Mouse (Mus musculus): Measurements from ENCODE around the gene Plb1. TPM values are rescaled to one million over a fixed set of nuclear protein-coding genes. Genes with fewer than 3 reads are reported as not detected.

Plb1 gene
- polyA plus RNA-seq, 1 experiment from 2014 or later = not detected

- no peak overlapping the region for H3K4me2 ChIP-seq
- 78% methylated on average over 2 of the region's 2 CpGs for WGBS
- ATAC-seq (ENCODE audit: low FRiP score) = no peak
- H3K4me3 ChIP-seq (replicated peaks) = no peak overlapping the region
- H3K36me3 ChIP-seq = no peaks in the 10 kb centered on the region
- H3K9me3 ChIP-seq (replicated peaks) = no peaks in the 10 kb centered on the region
- no peak overlapping the region for H3K9ac ChIP-seq (replicated peaks)
- no peak overlapping the region for H3K27ac ChIP-seq (replicated peaks)
- no peaks in the 10 kb centered on the region for H3K27me3 ChIP-seq (replicated peaks)
- no peaks in the 10 kb centered on the region for H3K4me1 ChIP-seq
These were observed 25.8 kb upstream of the Plb1 start for GRCm38 (mm10) chr5:32206726-32207125.

- no peak for ATAC-seq (ENCODE audit: low FRiP score)
These were observed 24.0 kb upstream of the Plb1 start for GRCm38 (mm10) chr5:32208460-32208859.

GRCm38 (mm10) chr5:32211011-32211410 lies 21.5 kb upstream of the Plb1 start:
- no peak overlapping the region for H3K4me2 ChIP-seq
- H3K9ac ChIP-seq (replicated peaks) = no peak overlapping the region
- no peaks in the 10 kb centered on the region for H3K27me3 ChIP-seq (replicated peaks)
- WGBS = 78% methylated on average over 2 of the region's 2 CpGs
- no peaks in the 10 kb centered on the region for H3K36me3 ChIP-seq
- no peak overlapping the region for H3K4me3 ChIP-seq (replicated peaks)
- no peak for ATAC-seq (ENCODE audit: low FRiP score)
- H3K4me1 ChIP-seq = no peaks in the 10 kb centered on the region
- H3K27ac ChIP-seq (replicated peaks) = no peak overlapping the region
- no peaks in the 10 kb centered on the region for H3K9me3 ChIP-seq (replicated peaks)

More at GRCm38 (mm10) chr5:32208460-32208859, 24.0 kb upstream of the Plb1 start:
- H3K36me3 ChIP-seq = no peaks in the 10 kb centered on the region
- H3K27ac ChIP-seq (replicated peaks) = no peak overlapping the region
- 82% methylated on average over 8 of the region's 8 CpGs for WGBS
- H3K27me3 ChIP-seq (replicated peaks) = no peaks in the 10 kb centered on the region
- no peak overlapping the region for H3K4me2 ChIP-seq
- no peaks in the 10 kb centered on the region for H3K9me3 ChIP-seq (replicated peaks)
- no peak overlapping the region for H3K4me3 ChIP-seq (replicated peaks)
- no peak overlapping the region for H3K9ac ChIP-seq (replicated peaks)
- no peaks in the 10 kb centered on the region for H3K4me1 ChIP-seq

GRCm38 (mm10) chr5:32213746-32214145 lies 18.8 kb upstream of the Plb1 start:
- WGBS = 49% methylated on average over 4 of the region's 4 CpGs
- Histone ChIP-seq H3K9ac (replicated peaks) (no peak overlapping the region), H3K36me3 (no peaks in the 10 kb centered on the region), H3K4me2 (no peak overlapping the region), H3K4me3 (replicated peaks) (no peak overlapping the region), H3K27me3 (replicated peaks) (no peaks in the 10 kb centered on the region), H3K4me1 (no peaks in the 10 kb centered on the region), H3K27ac (replicated peaks) (no peak overlapping the region), H3K9me3 (replicated peaks) (no peaks in the 10 kb centered on the region)
- no peak for ATAC-seq (ENCODE audit: low FRiP score)

DNA sequence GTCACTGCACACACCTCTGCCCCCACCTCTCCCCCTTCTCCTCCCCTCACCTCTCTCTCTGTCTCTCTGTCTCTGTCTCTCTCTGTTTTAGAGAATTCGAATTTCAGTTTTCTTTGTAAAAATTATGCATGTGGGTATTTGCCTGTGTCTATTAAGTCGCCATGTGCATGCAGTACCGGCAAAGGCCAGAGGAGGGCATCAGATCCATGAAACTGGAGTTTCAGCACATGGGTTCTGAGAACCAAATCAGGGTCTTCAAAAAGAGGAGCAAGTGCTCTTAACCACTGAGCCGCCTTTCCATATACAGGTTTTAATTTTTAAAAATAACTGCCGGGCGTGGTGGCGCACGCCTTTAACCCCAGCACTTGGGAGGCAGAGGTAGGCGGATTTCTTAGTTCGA lies 17.0 kb upstream of the Plb1 start:
- WGBS = 80% methylated on average over 10 of the region's 10 CpGs
- no peak for ATAC-seq (ENCODE audit: low FRiP score)
- Histone ChIP-seq H3K9me3 (replicated peaks) (no peaks in the 10 kb centered on the region), H3K27me3 (replicated peaks) (no peaks in the 10 kb centered on the region), H3K4me3 (replicated peaks) (no peak overlapping the region), H3K4me2 (no peak overlapping the region), H3K36me3 (no peaks in the 10 kb centered on the region), H3K4me1 (no peaks in the 10 kb centered on the region), H3K27ac (replicated peaks) (no peak overlapping the region), H3K9ac (replicated peaks) (no peak overlapping the region)

GRCm38 (mm10) chr5:32216465-32216864 lies 16.0 kb upstream of the Plb1 start:
- Histone ChIP-seq H3K4me3 (replicated peaks) (no peak overlapping the region), H3K9ac (replicated peaks) (no peak overlapping the region), H3K4me1 (no peaks in the 10 kb centered on the region), H3K27me3 (replicated peaks) (no peaks in the 10 kb centered on the region), H3K4me2 (no peak overlapping the region), H3K9me3 (replicated peaks) (no peaks in the 10 kb centered on the region), H3K36me3 (no peaks in the 10 kb centered on the region), H3K27ac (replicated peaks) (no peak overlapping the region)
- ATAC-seq (ENCODE audit: low FRiP score) = no peak
- WGBS = 76% methylated on average over 4 of the region's 4 CpGs

DNA sequence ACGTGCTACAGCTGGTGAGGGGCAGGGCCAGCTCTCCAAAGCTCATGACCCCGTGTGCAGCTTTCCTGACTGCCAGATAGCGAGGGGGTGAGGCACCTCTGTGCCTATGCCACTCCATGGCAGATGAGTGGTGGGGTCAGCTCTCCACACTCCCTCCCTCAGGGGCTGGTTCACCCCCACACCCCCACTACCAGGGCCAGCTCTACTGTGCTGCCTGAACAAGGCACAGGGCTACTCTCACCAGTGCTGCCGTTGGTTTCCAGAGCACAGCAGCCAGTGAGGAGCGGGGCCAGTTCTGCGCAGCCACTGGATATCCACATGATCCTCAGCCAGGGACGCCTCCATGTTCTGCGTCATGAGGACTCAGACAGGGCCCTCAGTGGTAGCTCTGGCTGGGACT lies 15.0 kb upstream of the Plb1 start:
- H3K27me3 ChIP-seq (replicated peaks) = no peaks in the 10 kb centered on the region
- H3K4me1 ChIP-seq = no peaks in the 10 kb centered on the region
- H3K4me2 ChIP-seq = no peak overlapping the region
- H3K4me3 ChIP-seq (replicated peaks) = no peak overlapping the region
- no peak overlapping the region for H3K27ac ChIP-seq (replicated peaks)
- WGBS = 88% methylated on average over 8 of the region's 8 CpGs
- no peak overlapping the region for H3K9ac ChIP-seq (replicated peaks)
- no peaks in the 10 kb centered on the region for H3K9me3 ChIP-seq (replicated peaks)
- no peak for ATAC-seq (ENCODE audit: low FRiP score)
- no peaks in the 10 kb centered on the region for H3K36me3 ChIP-seq

GRCm38 (mm10) chr5:32230372-32230771 lies 2.1 kb upstream of the Plb1 start:
- Histone ChIP-seq H3K4me1 (no peaks in the 10 kb centered on the region), H3K27me3 (replicated peaks) (no peaks in the 10 kb centered on the region), H3K27ac (replicated peaks) (no peak overlapping the region), H3K9me3 (replicated peaks) (no peaks in the 10 kb centered on the region), H3K4me3 (replicated peaks) (no peak overlapping the region), H3K4me2 (no peak overlapping the region), H3K36me3 (no peaks in the 10 kb centered on the region), H3K9ac (replicated peaks) (no peak overlapping the region)
- ATAC-seq (ENCODE audit: low FRiP score) = no peak
- 42% methylated on average over 4 of the region's 4 CpGs for WGBS

DNA sequence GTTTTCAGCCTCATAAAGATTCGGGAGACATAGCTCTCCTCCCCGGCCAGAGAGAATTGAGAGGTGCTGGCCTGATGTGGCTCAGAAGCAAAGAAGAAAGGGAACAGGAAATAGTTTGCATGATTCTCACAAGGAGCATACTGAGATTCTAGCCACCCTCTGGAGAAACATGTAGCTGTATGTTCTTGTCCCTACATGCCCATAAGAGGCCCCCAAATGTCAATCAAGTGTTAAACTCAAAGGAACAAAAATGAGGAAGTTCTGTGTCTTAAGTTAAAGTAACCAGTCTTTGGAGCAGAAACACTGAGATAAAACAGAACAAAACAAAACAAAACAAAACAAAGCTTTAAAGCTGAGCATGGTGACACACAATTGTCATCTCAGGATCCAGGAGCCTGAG lies 6.8 kb downstream of the Plb1 start:
- H3K27me3 ChIP-seq (replicated peaks) = no peaks in the 10 kb centered on the region
- H3K9ac ChIP-seq (replicated peaks) = no peak overlapping the region
- WGBS = 73% methylated on average over 2 of the region's 2 CpGs
- H3K9me3 ChIP-seq (replicated peaks) = no peaks in the 10 kb centered on the region
- no peak overlapping the region for H3K4me2 ChIP-seq
- H3K4me3 ChIP-seq (replicated peaks) = no peak overlapping the region
- ATAC-seq (ENCODE audit: low FRiP score) = no peak
- H3K36me3 ChIP-seq = no peaks in the 10 kb centered on the region
- H3K4me1 ChIP-seq = no peaks in the 10 kb centered on the region
- no peak overlapping the region for H3K27ac ChIP-seq (replicated peaks)

DNA sequence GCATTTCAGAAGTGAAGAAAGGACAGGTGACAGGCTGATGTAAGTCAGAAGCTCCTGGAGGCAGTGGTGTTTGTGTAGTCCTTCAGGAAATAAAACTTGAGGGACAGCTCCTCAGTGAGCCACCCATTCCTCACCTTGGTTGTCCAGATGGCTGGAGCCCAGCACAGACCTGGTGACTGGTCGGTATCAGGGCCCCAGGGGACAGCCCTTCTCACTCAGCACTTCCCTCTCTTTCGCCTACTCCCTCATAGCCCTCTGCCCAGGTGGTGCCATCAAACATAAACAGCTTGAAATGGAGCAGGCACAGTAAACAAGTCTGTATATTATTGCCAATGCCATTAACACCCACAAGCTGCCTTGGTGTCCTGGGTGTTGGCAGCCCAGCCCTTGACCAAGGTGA lies 8.2 kb downstream of the Plb1 start:
- WGBS = 75% methylated on average over 2 of the region's 2 CpGs
- Histone ChIP-seq H3K9ac (replicated peaks) (no peak overlapping the region), H3K36me3 (no peaks in the 10 kb centered on the region), H3K4me1 (no peaks in the 10 kb centered on the region), H3K9me3 (replicated peaks) (no peaks in the 10 kb centered on the region), H3K4me3 (replicated peaks) (no peak overlapping the region), H3K27ac (replicated peaks) (no peak overlapping the region), H3K4me2 (no peak overlapping the region), H3K27me3 (replicated peaks) (no peaks in the 10 kb centered on the region)
- ATAC-seq (ENCODE audit: low FRiP score) = no peak

- 58% methylated on average over 7 of the region's 7 CpGs for WGBS
- H3K36me3 ChIP-seq = no peaks in the 10 kb centered on the region
- no peak overlapping the region for H3K9ac ChIP-seq (replicated peaks)
- H3K4me2 ChIP-seq = no peak overlapping the region
- no peak overlapping the region for H3K27ac ChIP-seq (replicated peaks)
- H3K9me3 ChIP-seq (replicated peaks) = no peaks in the 10 kb centered on the region
- ATAC-seq (ENCODE audit: low FRiP score) = no peak
- H3K4me3 ChIP-seq (replicated peaks) = no peak overlapping the region
- H3K4me1 ChIP-seq = no peaks in the 10 kb centered on the region
- H3K27me3 ChIP-seq (replicated peaks) = no peaks in the 10 kb centered on the region
These were observed 10.9 kb downstream of the Plb1 start for GRCm38 (mm10) chr5:32243286-32243885.

DNA sequence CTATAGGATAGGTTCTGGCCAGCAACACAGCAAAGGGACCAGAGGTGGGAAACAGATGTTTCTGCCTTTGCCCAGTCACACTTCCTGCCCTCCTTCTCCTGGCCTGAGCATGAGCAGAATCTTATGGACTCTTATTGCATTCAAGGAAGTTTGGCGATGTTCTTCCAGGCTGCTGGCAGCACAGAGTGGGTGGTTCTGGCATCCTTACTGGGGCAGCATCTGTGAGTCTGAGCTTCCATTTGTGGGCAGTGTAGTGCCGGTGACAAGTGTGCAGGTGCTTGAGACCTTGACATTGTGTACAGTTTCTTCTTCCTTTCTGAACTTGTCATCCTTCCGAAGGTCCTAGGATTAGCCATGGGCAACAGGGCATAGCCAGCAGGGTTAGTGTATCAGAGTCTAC lies 12.9 kb downstream of the Plb1 start:
- Histone ChIP-seq H3K9me3 (replicated peaks) (no peaks in the 10 kb centered on the region), H3K4me1 (no peaks in the 10 kb centered on the region), H3K27me3 (replicated peaks) (no peaks in the 10 kb centered on the region), H3K36me3 (no peaks in the 10 kb centered on the region), H3K4me3 (replicated peaks) (no peak overlapping the region), H3K4me2 (no peak overlapping the region), H3K9ac (replicated peaks) (no peak overlapping the region), H3K27ac (replicated peaks) (no peak overlapping the region)
- 92% methylated on average over 3 of the region's 3 CpGs for WGBS
- ATAC-seq (ENCODE audit: low FRiP score) = no peak

DNA sequence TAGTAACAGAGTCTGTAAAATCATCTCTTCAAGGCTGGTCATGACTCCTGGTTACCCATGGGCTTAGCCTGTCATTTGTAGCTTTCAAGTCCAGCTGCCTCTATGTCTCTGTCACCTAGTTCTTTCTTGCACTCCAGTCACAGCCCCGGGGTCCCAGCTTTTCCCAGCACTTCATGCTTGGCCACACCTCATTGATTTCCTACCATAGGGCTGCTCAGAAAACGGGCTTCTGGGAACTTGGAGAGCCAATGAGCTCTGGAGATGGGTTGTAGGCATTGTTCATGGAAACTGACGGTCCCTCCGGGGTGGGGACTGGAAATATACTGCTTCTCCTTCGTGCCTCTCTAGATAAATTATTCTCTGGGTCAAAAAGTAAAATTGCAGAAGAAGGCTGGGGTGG lies 28.2 kb downstream of the Plb1 start:
- ATAC-seq (ENCODE audit: low FRiP score) = no peak
- no peaks in the 10 kb centered on the region for H3K9me3 ChIP-seq (replicated peaks)
- no peaks in the 10 kb centered on the region for H3K4me1 ChIP-seq
- no peak overlapping the region for H3K27ac ChIP-seq (replicated peaks)
- no peak overlapping the region for H3K4me3 ChIP-seq (replicated peaks)
- no peak overlapping the region for H3K9ac ChIP-seq (replicated peaks)
- H3K27me3 ChIP-seq (replicated peaks) = no peaks in the 10 kb centered on the region
- WGBS = 49% methylated on average over 5 of the region's 5 CpGs
- no peaks in the 10 kb centered on the region for H3K36me3 ChIP-seq
- H3K4me2 ChIP-seq = no peak overlapping the region
